Mouse (Mus musculus): ENCODE measurements at regions not wholly inside any gene's neighbourhood (a gene's known extent, or its start where the extent isn't known, plus 50 kb on each side); places are given as distances from the start of the nearest gene placed in this dataset.

- Histone ChIP-seq H3K4me1 (ENCODE audit: control insufficient read depth, insufficient read depth, low read length) (no peaks in the 10 kb centered on the region), H3K27ac (ENCODE audit: low read depth, low read length) (no peak overlapping the region), H3K4me2 (no peak overlapping the region), H3K9ac (ENCODE audit: low read depth, low read length) (no peak overlapping the region), H3K9me3 (replicated peaks; ENCODE audit: control insufficient read depth, low read length) (no peaks in the 10 kb centered on the region), H3K27me3 (ENCODE audit: control insufficient read depth, insufficient read depth, low read length) (no peaks in the 10 kb centered on the region), H3K36me3 (ENCODE audit: control insufficient read depth, insufficient read depth, low read length) (no peaks in the 10 kb centered on the region), H3K4me3 (ENCODE audit: low read depth, low read length) (no peak overlapping the region)
- 87% methylated on average over 10 of the region's 10 CpGs for WGBS (ENCODE audit: insufficient replicate concordance)
- no peak for ATAC-seq (replicated peaks; ENCODE audit: insufficient number of reproducible peaks, low FRiP score, low TSS enrichment)
Measured at GRCm38 (mm10) chr14:46275455-46275854, 103.8 kb upstream of the Gm15217 start.

GRCm38 (mm10) chr14:46276926-46277831 lies 102.0 kb upstream of the Gm15217 start:
- H3K4me3 ChIP-seq (ENCODE audit: low read depth, low read length), result no peak overlapping the region
- no peak for ATAC-seq (replicated peaks; ENCODE audit: insufficient number of reproducible peaks, low FRiP score, low TSS enrichment)
- no peaks in the 10 kb centered on the region for H3K9me3 ChIP-seq (replicated peaks; ENCODE audit: control insufficient read depth, low read length)
- H3K9ac ChIP-seq (ENCODE audit: low read depth, low read length), result no peak overlapping the region
- no peak overlapping the region for H3K4me2 ChIP-seq
- H3K4me1 ChIP-seq (ENCODE audit: control insufficient read depth, insufficient read depth, low read length), result no peaks in the 10 kb centered on the region
- no peaks in the 10 kb centered on the region for H3K27me3 ChIP-seq (ENCODE audit: control insufficient read depth, insufficient read depth, low read length)
- no peaks in the 10 kb centered on the region for H3K36me3 ChIP-seq (ENCODE audit: control insufficient read depth, insufficient read depth, low read length)
- 78% methylated on average over 6 of the region's 6 CpGs for WGBS (ENCODE audit: insufficient replicate concordance)
- no peak overlapping the region for H3K27ac ChIP-seq (ENCODE audit: low read depth, low read length)

- WGBS (ENCODE audit: insufficient replicate concordance), result 84% methylated on average over 9 of the region's 9 CpGs
Measured at GRCm38 (mm10) chr14:46277832-46278611, 101.2 kb upstream of the Gm15217 start.

GRCm38 (mm10) chr14:46292398-46292797 lies 86.8 kb upstream of the Gm15217 start:
- Histone ChIP-seq H3K4me1 (ENCODE audit: control insufficient read depth, insufficient read depth, low read length) (peaks cover 8% of the 10 kb centered on the region; the same call in 1 of the 2 replicates), H3K9me3 (replicated peaks; ENCODE audit: control insufficient read depth, low read length) (no peaks in the 10 kb centered on the region), H3K27ac (ENCODE audit: low read depth, low read length) (no peak overlapping the region), H3K4me2 (no peak overlapping the region), H3K27me3 (ENCODE audit: control insufficient read depth, insufficient read depth, low read length) (no peaks in the 10 kb centered on the region), H3K4me3 (ENCODE audit: low read depth, low read length) (no peak overlapping the region), H3K9ac (ENCODE audit: low read depth, low read length) (no peak overlapping the region), H3K36me3 (ENCODE audit: control insufficient read depth, insufficient read depth, low read length) (no peaks in the 10 kb centered on the region)
- 47% methylated on average over 2 of the region's 2 CpGs for WGBS (ENCODE audit: insufficient replicate concordance)
- ATAC-seq (replicated peaks; ENCODE audit: insufficient number of reproducible peaks, low FRiP score, low TSS enrichment), result no peak

More at GRCm38 (mm10) chr14:46277832-46278611, 101.2 kb upstream of the Gm15217 start:
- H3K4me2 ChIP-seq, result no peak overlapping the region
- H3K36me3 ChIP-seq (ENCODE audit: control insufficient read depth, insufficient read depth, low read length), result no peaks in the 10 kb centered on the region
- no peak overlapping the region for H3K9ac ChIP-seq (ENCODE audit: low read depth, low read length)
- H3K9me3 ChIP-seq (replicated peaks; ENCODE audit: control insufficient read depth, low read length), result no peaks in the 10 kb centered on the region
- no peak overlapping the region for H3K4me3 ChIP-seq (ENCODE audit: low read depth, low read length)
- no peak overlapping the region for H3K27ac ChIP-seq (ENCODE audit: low read depth, low read length)
- H3K4me1 ChIP-seq (ENCODE audit: control insufficient read depth, insufficient read depth, low read length), result no peaks in the 10 kb centered on the region
- no peaks in the 10 kb centered on the region for H3K27me3 ChIP-seq (ENCODE audit: control insufficient read depth, insufficient read depth, low read length)
- ATAC-seq (replicated peaks; ENCODE audit: insufficient number of reproducible peaks, low FRiP score, low TSS enrichment), result no peak

- Histone ChIP-seq H3K4me2 (no peak overlapping the region), H3K27me3 (ENCODE audit: control insufficient read depth, insufficient read depth, low read length) (no peaks in the 10 kb centered on the region), H3K27ac (ENCODE audit: low read depth, low read length) (no peak overlapping the region), H3K9ac (ENCODE audit: low read depth, low read length) (no peak overlapping the region), H3K4me1 (ENCODE audit: control insufficient read depth, insufficient read depth, low read length) (peaks cover 8% of the 10 kb centered on the region; the same call in 1 of the 2 replicates), H3K4me3 (ENCODE audit: low read depth, low read length) (no peak overlapping the region), H3K9me3 (replicated peaks; ENCODE audit: control insufficient read depth, low read length) (no peaks in the 10 kb centered on the region), H3K36me3 (ENCODE audit: control insufficient read depth, insufficient read depth, low read length) (no peaks in the 10 kb centered on the region)
- no peak for ATAC-seq (replicated peaks; ENCODE audit: insufficient number of reproducible peaks, low FRiP score, low TSS enrichment)
Measured at GRCm38 (mm10) chr14:46296275-46296674, 82.9 kb upstream of the Gm15217 start.

- no peak overlapping the region for H3K9ac ChIP-seq (ENCODE audit: low read depth, low read length)
- WGBS (ENCODE audit: insufficient replicate concordance), result 42% methylated on average over 1 of the region's 1 CpGs
- no peak overlapping the region for H3K4me3 ChIP-seq (ENCODE audit: low read depth, low read length)
- no peak for ATAC-seq (replicated peaks; ENCODE audit: insufficient number of reproducible peaks, low FRiP score, low TSS enrichment)
- H3K36me3 ChIP-seq (ENCODE audit: control insufficient read depth, insufficient read depth, low read length), result no peaks in the 10 kb centered on the region
- H3K4me2 ChIP-seq, result no peak overlapping the region
- no peak overlapping the region for H3K27ac ChIP-seq (ENCODE audit: low read depth, low read length)
- H3K9me3 ChIP-seq (replicated peaks; ENCODE audit: control insufficient read depth, low read length), result no peaks in the 10 kb centered on the region
- H3K4me1 ChIP-seq (ENCODE audit: control insufficient read depth, insufficient read depth, low read length), result no peaks in the 10 kb centered on the region
- no peaks in the 10 kb centered on the region for H3K27me3 ChIP-seq (ENCODE audit: control insufficient read depth, insufficient read depth, low read length)
Measured at GRCm38 (mm10) chr14:46300546-46300945, 78.7 kb upstream of the Gm15217 start.

- H3K9me3 ChIP-seq (replicated peaks; ENCODE audit: control insufficient read depth, low read length), result no peaks in the 10 kb centered on the region
- no peak overlapping the region for H3K27ac ChIP-seq (ENCODE audit: low read depth, low read length)
- H3K4me2 ChIP-seq, result no peak overlapping the region
- 86% methylated on average over 2 of the region's 2 CpGs for WGBS (ENCODE audit: insufficient replicate concordance)
- H3K4me3 ChIP-seq (ENCODE audit: low read depth, low read length), result no peak overlapping the region
- no peaks in the 10 kb centered on the region for H3K36me3 ChIP-seq (ENCODE audit: control insufficient read depth, insufficient read depth, low read length)
- H3K9ac ChIP-seq (ENCODE audit: low read depth, low read length), result no peak overlapping the region
- no peaks in the 10 kb centered on the region for H3K27me3 ChIP-seq (ENCODE audit: control insufficient read depth, insufficient read depth, low read length)
- H3K4me1 ChIP-seq (ENCODE audit: control insufficient read depth, insufficient read depth, low read length), result no peaks in the 10 kb centered on the region
- ATAC-seq (replicated peaks; ENCODE audit: insufficient number of reproducible peaks, low FRiP score, low TSS enrichment), result no peak
Measured at GRCm38 (mm10) chr14:46302601-46303000, 76.6 kb upstream of the Gm15217 start.

GRCm38 (mm10) chr14:46305267-46305666 lies 73.9 kb upstream of the Gm15217 start:
- WGBS (ENCODE audit: insufficient replicate concordance), result 87% methylated on average over 4 of the region's 4 CpGs
- no peak overlapping the region for H3K4me2 ChIP-seq
- no peak overlapping the region for H3K9ac ChIP-seq (ENCODE audit: low read depth, low read length)
- H3K9me3 ChIP-seq (replicated peaks; ENCODE audit: control insufficient read depth, low read length), result no peaks in the 10 kb centered on the region
- H3K27me3 ChIP-seq (ENCODE audit: control insufficient read depth, insufficient read depth, low read length), result no peaks in the 10 kb centered on the region
- no peak overlapping the region for H3K27ac ChIP-seq (ENCODE audit: low read depth, low read length)
- no peak for ATAC-seq (replicated peaks; ENCODE audit: insufficient number of reproducible peaks, low FRiP score, low TSS enrichment)
- no peaks in the 10 kb centered on the region for H3K36me3 ChIP-seq (ENCODE audit: control insufficient read depth, insufficient read depth, low read length)
- H3K4me3 ChIP-seq (ENCODE audit: low read depth, low read length), result no peak overlapping the region
- no peaks in the 10 kb centered on the region for H3K4me1 ChIP-seq (ENCODE audit: control insufficient read depth, insufficient read depth, low read length)
